Mouse (Mus musculus) left cerebral cortex, postnatal 36 days (tissue): ENCODE results near the gene Rnf213. TPM values are rescaled to one million over a fixed set of nuclear protein-coding genes. Genes with fewer than 3 reads are reported as not detected.

Experiments
- DNase-seq, 2 experiments: peaks; one replicate each; pipeline ENCODE4 v3.0.0; 2021 to 2022; ENCODE audit warnings: low spot score in 2 of 2, mixed read lengths in 1 of 2
- intact Hi-C: fragments of 180-260 bp; cut with DNase I; formaldehyde crosslinking; loops from one replicate; pipeline ENCODE4 v1.15.1; 2025
- total RNA-seq, 2 experiments: library from RNA; stranded (reverse); gene quantifications; 2 replicates each; pipeline ENCODE4 v1.2.3; 2021

Rnf213 gene
- 1 to 10 TPM; 2.8 to 3.0 TPM for total RNA-seq

GRCm38 (mm10) chr11:119392800-119393482, at the start of gene Rnf213:
Gene Rnf213, plus strand, starts transcription at chr11:119393100.
- intact Hi-C loops: no loop called here
- peak; percentile 18 to 28 for DNase-seq

GRCm38 (mm10) chr11:119344178-119344577, 48.7 kb upstream of the Rnf213 start:
- DNase-seq: no peak
- intact Hi-C loops: no loop called here

- DNase-seq: no peak
- intact Hi-C loops: no loop called here
These were observed 48.0 kb upstream of the Rnf213 start for GRCm38 (mm10) chr11:119344865-119345264.

- intact Hi-C loops: no loop called here
- no peak for DNase-seq
These were observed 45.8 kb upstream of the Rnf213 start for GRCm38 (mm10) chr11:119347125-119347524.

GRCm38 (mm10) chr11:119352113-119352512, 40.8 kb upstream of the Rnf213 start:
- intact Hi-C loops: no loop called here
- no peak for DNase-seq

GRCm38 (mm10) chr11:119353946-119354345, 39.0 kb upstream of the Rnf213 start:
- intact Hi-C loops: no loop called here
- no peak for DNase-seq

- peak in 1 of 2 experiments; percentile 15 for DNase-seq
- intact Hi-C loops: no loop called here
These were observed 38.0 kb upstream of the Rnf213 start for GRCm38 (mm10) chr11:119354798-119355442.

- peak; percentile 66 to 70 for DNase-seq
- intact Hi-C loops: no loop called here
These were observed 37.2 kb upstream of the Rnf213 start, which contains the start of the genes Sgsh and Slc26a11 for GRCm38 (mm10) chr11:119355443-119356385. Gene Sgsh, minus strand, starts transcription at chr11:119355536. Gene Slc26a11, plus strand, starts transcription at chr11:119355557.

- intact Hi-C loops: no loop called here
- no peak for DNase-seq
These were observed 33.8 kb upstream of the Rnf213 start for GRCm38 (mm10) chr11:119359089-119359488.

GRCm38 (mm10) chr11:119362769-119363533, 29.9 kb upstream of the Rnf213 start:
- intact Hi-C loops: loop anchor here (5.0 kb wide), 1 partner anchor 56 kb away; the partner anchor contains the start of gene Card14
- no peak for DNase-seq

- intact Hi-C loops: loop anchor here (5.0 kb wide), 1 partner anchor 56 kb away; the partner anchor contains the start of gene Card14
- peak; percentile 54 to 62 for DNase-seq
These were observed 29.3 kb upstream of the Rnf213 start for GRCm38 (mm10) chr11:119363534-119364145.

GRCm38 (mm10) chr11:119375425-119375824, 17.5 kb upstream of the Rnf213 start:
- DNase-seq: no peak
- intact Hi-C loops: no loop called here

- DNase-seq: no peak
- intact Hi-C loops: no loop called here
These were observed 15.6 kb upstream of the Rnf213 start for GRCm38 (mm10) chr11:119377326-119377725.

GRCm38 (mm10) chr11:119378551-119378950, 14.3 kb upstream of the Rnf213 start:
- intact Hi-C loops: no loop called here
- no peak for DNase-seq

GRCm38 (mm10) chr11:119381631-119382337, 11.1 kb upstream of the Rnf213 start:
- DNase-seq: no peak
- intact Hi-C loops: no loop called here

- intact Hi-C loops: no loop called here
- no peak for DNase-seq
These were observed 10.5 kb upstream of the Rnf213 start for GRCm38 (mm10) chr11:119382338-119382850.

- no peak for DNase-seq
- intact Hi-C loops: no loop called here
These were observed 8.0 kb upstream of the Rnf213 start for GRCm38 (mm10) chr11:119384904-119385303.

GRCm38 (mm10) chr11:119386306-119386705, 6.6 kb upstream of the Rnf213 start:
- DNase-seq: no peak
- intact Hi-C loops: no loop called here
